Mouse (Mus musculus): ENCODE measurements at regions not wholly inside any gene's neighbourhood (a gene's known extent, or its start where the extent isn't known, plus 50 kb on each side); places are given as distances from the start of the nearest gene placed in this dataset.

DNA sequence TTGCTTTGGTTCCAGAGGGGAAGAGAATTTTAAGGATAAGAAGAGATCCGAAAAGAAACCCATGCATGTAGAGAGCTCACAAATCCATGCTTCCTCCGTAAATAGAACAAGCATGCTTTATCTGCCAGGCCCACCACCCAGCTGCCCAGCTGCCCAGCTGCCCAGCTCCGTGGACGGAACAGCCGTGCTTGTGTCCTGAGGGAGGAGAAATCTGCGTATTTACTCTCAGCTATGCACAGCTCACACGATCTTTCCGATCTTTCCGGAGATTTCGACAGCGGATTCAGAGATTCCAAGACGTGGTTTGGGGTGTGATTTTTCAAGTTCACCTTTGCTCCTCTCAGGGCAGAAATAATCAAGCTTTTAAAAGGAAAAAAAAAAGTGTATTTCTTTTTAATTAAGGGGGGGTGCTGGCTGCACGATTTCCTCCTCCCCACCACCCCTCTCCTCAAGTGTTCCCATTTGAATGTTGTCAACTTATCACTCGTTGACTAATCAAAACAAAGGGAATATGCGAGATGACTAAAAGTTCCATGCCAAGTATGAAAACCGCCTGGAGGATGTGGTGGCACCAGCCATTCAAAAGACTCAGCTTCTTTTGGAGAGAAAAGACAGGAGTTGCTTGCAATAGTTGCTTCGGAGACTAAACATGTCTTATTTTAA lies 2293.2 kb upstream of the Gm7489 start:
- H3K4me2 ChIP-seq (replicated peaks; ENCODE audit: low read depth), result peak overlapping the region; percentile 32; the same call in 1 of the 2 replicates
- H3K27ac ChIP-seq (ENCODE audit: low read depth, low read length), result no peak overlapping the region
- no peaks in the 10 kb centered on the region for H3K4me1 ChIP-seq (replicated peaks; ENCODE audit: control insufficient read depth, insufficient read depth, low read length)
- no peaks in the 10 kb centered on the region for H3K9me3 ChIP-seq (ENCODE audit: control insufficient read depth)
- no peaks in the 10 kb centered on the region for H3K27me3 ChIP-seq (replicated peaks; ENCODE audit: control insufficient read depth, insufficient read depth, low read length)
- ATAC-seq, result no peak
- no peak overlapping the region for H3K9ac ChIP-seq (ENCODE audit: low read depth, low read length)
- no peaks in the 10 kb centered on the region for H3K36me3 ChIP-seq (ENCODE audit: control insufficient read depth, insufficient read depth)
- WGBS, result 47% methylated on average over 17 of the region's 17 CpGs
- H3K4me3 ChIP-seq (ENCODE audit: low read depth, low read length), result no peak overlapping the region
- TF ChIP-seq CTCF (IDR thresholded peaks at IDR 0.05; ENCODE audit: low read depth), result no peak

DNA sequence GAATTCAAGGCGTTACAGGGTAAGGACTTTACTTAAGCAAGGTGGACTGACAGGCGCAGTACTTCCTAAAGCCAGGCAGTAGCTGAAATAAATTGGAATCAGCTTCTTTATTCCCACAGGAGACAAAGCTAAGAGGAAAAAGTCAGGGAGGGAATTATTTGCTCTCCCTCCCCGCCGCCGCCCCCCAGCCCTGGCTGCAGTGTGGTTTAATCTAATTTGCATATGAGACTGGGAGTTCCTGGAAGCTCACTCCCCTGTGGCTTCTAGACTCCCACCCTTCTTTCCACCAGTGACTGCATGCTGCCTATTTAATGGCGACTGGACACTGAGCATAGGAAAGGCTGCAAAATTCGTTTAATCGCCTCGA lies 2292.7 kb upstream of the Gm7489 start:
- no peak overlapping the region for H3K27ac ChIP-seq (ENCODE audit: low read depth, low read length)
- peak overlapping the region; percentile 32 for H3K4me2 ChIP-seq (replicated peaks; ENCODE audit: low read depth)
- no peaks in the 10 kb centered on the region for H3K36me3 ChIP-seq (ENCODE audit: control insufficient read depth, insufficient read depth)
- no peaks in the 10 kb centered on the region for H3K9me3 ChIP-seq (ENCODE audit: control insufficient read depth)
- no peak for TF ChIP-seq CTCF (IDR thresholded peaks at IDR 0.05; ENCODE audit: low read depth)
- no peak overlapping the region for H3K4me3 ChIP-seq (ENCODE audit: low read depth, low read length)
- no peak for ATAC-seq
- no peaks in the 10 kb centered on the region for H3K27me3 ChIP-seq (replicated peaks; ENCODE audit: control insufficient read depth, insufficient read depth, low read length)
- H3K4me1 ChIP-seq (replicated peaks; ENCODE audit: control insufficient read depth, insufficient read depth, low read length), result no peaks in the 10 kb centered on the region
- WGBS, result 54% methylated on average over 9 of the region's 9 CpGs
- H3K9ac ChIP-seq (ENCODE audit: low read depth, low read length), result no peak overlapping the region

DNA sequence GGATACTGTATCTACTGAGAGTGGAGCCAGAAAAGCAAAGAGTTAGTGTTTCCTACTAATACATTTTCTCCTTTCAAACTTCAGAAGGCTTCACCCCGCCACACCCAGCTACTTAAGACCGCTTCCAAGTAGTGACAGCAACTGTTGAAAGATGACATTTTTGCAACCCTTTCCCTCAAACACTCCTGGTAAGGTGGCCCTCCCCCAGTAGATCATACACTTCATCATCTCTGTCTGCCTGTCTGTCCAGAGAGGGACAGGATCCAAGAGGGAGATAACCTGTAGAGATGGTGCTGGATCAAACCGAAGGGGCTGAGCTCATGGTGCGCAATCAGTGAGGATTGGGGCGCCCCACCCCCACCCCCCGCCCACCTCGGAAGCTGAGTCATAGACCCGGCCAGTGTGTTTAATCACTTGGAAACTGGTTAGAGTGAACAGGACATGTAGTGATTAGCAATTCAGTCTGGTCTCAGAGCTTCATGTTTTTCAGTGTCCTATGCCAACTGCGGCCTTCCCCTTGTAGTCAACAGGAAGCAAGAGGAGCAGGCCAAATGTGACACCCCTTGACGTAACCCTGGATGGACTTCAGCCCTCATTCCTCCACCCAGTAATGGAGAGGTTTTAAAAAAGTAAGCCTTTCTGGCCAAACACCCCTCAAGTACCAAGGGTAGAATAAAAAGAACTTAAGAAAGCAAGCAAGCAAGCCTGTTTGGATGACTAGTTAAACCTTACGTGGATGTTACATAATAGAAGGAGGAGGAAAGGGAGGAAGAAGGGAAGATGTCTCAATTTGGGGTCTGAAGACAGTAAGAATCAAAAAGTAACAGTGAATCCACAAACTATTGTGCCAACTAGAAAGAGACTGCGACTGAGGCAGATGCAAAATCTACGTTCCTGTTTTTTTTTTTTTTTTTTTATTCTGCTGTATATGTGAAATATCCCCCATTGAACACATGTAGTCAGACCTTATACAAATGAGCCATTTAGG lies 2291.9 kb upstream of the Gm7489 start:
- WGBS, result 74% methylated on average over 13 of the region's 13 CpGs
- no peak overlapping the region for H3K4me2 ChIP-seq (replicated peaks; ENCODE audit: low read depth)

DNA sequence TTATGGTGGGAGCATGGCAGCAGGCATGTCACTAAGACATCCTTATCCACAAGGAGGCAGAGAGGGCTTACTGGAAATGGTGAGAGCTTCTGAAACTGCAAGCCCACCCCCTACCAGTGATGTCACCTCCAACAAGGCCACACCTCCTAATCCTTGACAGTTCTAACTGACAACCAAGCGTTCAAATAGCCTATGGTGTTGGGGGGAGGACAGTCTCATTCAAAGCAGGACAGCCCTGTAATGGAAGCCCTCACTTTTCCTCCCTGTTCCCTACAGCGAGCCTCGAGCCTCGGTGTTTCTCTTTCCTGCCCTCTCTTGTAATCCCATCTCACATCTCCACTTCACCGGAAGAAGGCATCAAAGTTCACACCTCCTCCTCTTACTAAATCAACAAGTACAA lies 2290.6 kb upstream of the Gm7489 start:
- Histone ChIP-seq H3K9me3 (ENCODE audit: control insufficient read depth) (no peaks in the 10 kb centered on the region), H3K4me1 (replicated peaks; ENCODE audit: control insufficient read depth, insufficient read depth, low read length) (no peaks in the 10 kb centered on the region), H3K27ac (ENCODE audit: low read depth, low read length) (no peak overlapping the region), H3K9ac (ENCODE audit: low read depth, low read length) (no peak overlapping the region), H3K4me2 (replicated peaks; ENCODE audit: low read depth) (no peak overlapping the region), H3K4me3 (ENCODE audit: low read depth, low read length) (no peak overlapping the region), H3K27me3 (replicated peaks; ENCODE audit: control insufficient read depth, insufficient read depth, low read length) (no peaks in the 10 kb centered on the region), H3K36me3 (ENCODE audit: control insufficient read depth, insufficient read depth) (no peaks in the 10 kb centered on the region)
- TF ChIP-seq CTCF (IDR thresholded peaks at IDR 0.05; ENCODE audit: low read depth), result no peak
- ATAC-seq, result no peak
- 59% methylated on average over 5 of the region's 5 CpGs for WGBS

More for the DNA sequence above, 2291.9 kb upstream of the Gm7489 start:
- no peak for TF ChIP-seq CTCF (IDR thresholded peaks at IDR 0.05; ENCODE audit: low read depth)
- H3K9me3 ChIP-seq (ENCODE audit: control insufficient read depth), result no peaks in the 10 kb centered on the region
- H3K4me3 ChIP-seq (ENCODE audit: low read depth, low read length), result no peak overlapping the region
- no peak overlapping the region for H3K27ac ChIP-seq (ENCODE audit: low read depth, low read length)
- no peaks in the 10 kb centered on the region for H3K27me3 ChIP-seq (replicated peaks; ENCODE audit: control insufficient read depth, insufficient read depth, low read length)
- ATAC-seq, result no peak
- H3K4me1 ChIP-seq (replicated peaks; ENCODE audit: control insufficient read depth, insufficient read depth, low read length), result no peaks in the 10 kb centered on the region
- no peak overlapping the region for H3K9ac ChIP-seq (ENCODE audit: low read depth, low read length)
- H3K36me3 ChIP-seq (ENCODE audit: control insufficient read depth, insufficient read depth), result no peaks in the 10 kb centered on the region

DNA sequence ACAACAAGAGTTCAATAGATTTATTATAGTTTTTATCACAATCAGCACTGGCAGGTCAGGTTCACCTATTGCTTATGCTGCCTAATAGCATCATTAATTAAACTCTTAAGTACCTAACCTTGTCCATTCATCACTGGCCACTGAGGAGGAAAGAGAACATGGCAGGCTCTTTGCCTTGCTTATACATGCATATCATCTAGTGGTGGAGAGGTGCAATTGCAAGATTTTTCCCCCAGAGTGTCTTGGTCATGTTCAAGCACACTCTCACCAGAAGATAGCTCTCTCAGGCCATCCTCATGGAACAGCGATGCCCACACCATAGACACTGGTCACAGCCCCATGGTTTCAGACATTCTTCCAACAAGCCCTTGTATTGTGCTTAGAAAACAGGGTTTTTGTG lies 2289.1 kb upstream of the Gm7489 start:
- Histone ChIP-seq H3K4me1 (replicated peaks; ENCODE audit: control insufficient read depth, insufficient read depth, low read length) (no peaks in the 10 kb centered on the region), H3K27me3 (replicated peaks; ENCODE audit: control insufficient read depth, insufficient read depth, low read length) (no peaks in the 10 kb centered on the region), H3K36me3 (ENCODE audit: control insufficient read depth, insufficient read depth) (no peaks in the 10 kb centered on the region), H3K27ac (ENCODE audit: low read depth, low read length) (no peak overlapping the region), H3K4me2 (replicated peaks; ENCODE audit: low read depth) (no peak overlapping the region), H3K9me3 (ENCODE audit: control insufficient read depth) (no peaks in the 10 kb centered on the region), H3K4me3 (ENCODE audit: low read depth, low read length) (no peak overlapping the region), H3K9ac (ENCODE audit: low read depth, low read length) (no peak overlapping the region)
- ATAC-seq, result no peak
- peak; percentile 73 for TF ChIP-seq CTCF (IDR thresholded peaks at IDR 0.05; ENCODE audit: low read depth)
- 77% methylated on average over 1 of the region's 1 CpGs for WGBS

DNA sequence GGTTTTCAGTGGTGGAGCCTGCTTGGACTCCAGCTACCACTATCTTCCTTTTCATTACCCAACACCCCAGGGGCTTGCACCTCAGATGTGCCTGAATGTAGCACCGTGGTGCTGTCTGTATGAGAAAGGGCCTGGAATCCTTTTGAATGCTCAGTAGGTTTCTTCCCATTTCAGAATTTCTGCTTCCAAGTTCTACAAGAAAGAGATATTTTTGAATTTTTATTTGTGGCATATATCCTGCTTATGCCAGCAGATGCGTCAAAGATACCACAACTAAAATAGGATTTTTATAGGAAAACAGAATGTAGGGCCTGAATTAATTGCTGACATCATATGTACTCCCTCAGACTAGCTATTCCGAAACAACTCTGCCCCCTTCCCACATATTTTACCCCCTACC lies 2286.9 kb upstream of the Gm7489 start:
- H3K9ac ChIP-seq (ENCODE audit: low read depth, low read length), result no peak overlapping the region
- TF ChIP-seq CTCF (IDR thresholded peaks at IDR 0.05; ENCODE audit: low read depth), result no peak
- no peaks in the 10 kb centered on the region for H3K4me1 ChIP-seq (replicated peaks; ENCODE audit: control insufficient read depth, insufficient read depth, low read length)
- H3K27me3 ChIP-seq (replicated peaks; ENCODE audit: control insufficient read depth, insufficient read depth, low read length), result no peaks in the 10 kb centered on the region
- H3K4me2 ChIP-seq (replicated peaks; ENCODE audit: low read depth), result no peak overlapping the region
- 83% methylated on average over 3 of the region's 3 CpGs for WGBS
- no peaks in the 10 kb centered on the region for H3K9me3 ChIP-seq (ENCODE audit: control insufficient read depth)
- no peak for ATAC-seq
- H3K27ac ChIP-seq (ENCODE audit: low read depth, low read length), result no peak overlapping the region
- H3K4me3 ChIP-seq (ENCODE audit: low read depth, low read length), result no peak overlapping the region
- no peaks in the 10 kb centered on the region for H3K36me3 ChIP-seq (ENCODE audit: control insufficient read depth, insufficient read depth)
